Mouse (Mus musculus) lung, embryonic 16.5 days (tissue): Measurements from ENCODE around the gene Daam1. TPM values are rescaled to one million over a fixed set of nuclear protein-coding genes. Genes with fewer than 3 reads are reported as not detected.

Experiments
- ATAC-seq: fragments of 200-750 bp; cut with Nextera tagmentation; 2 replicates; pipeline ENCODE4 v1.8.0; 2017; ENCODE audit warnings: low read depth, mild to moderate bottlenecking, moderate library complexity
- H3K27ac ChIP-seq: fragments of 300-500 bp; sonication (generic); 2 replicates; pipeline ENCODE4 v1.5.1; 2014; ENCODE audit warnings: mild to moderate bottlenecking, control low read depth, low read length
- H3K27me3 ChIP-seq: fragments of 300-500 bp; sonication (generic); 2 replicates; pipeline ENCODE4 v1.6.1; 2014; ENCODE audit warnings: low read depth, low read length, mixed read lengths; ENCODE audit not compliant: control insufficient read depth, insufficient read depth
- H3K36me3 ChIP-seq: fragments of 300-500 bp; sonication (generic); 2 replicates; pipeline ENCODE4 v1.6.1; 2014; ENCODE audit warnings: low read length; ENCODE audit not compliant: control insufficient read depth, insufficient read depth
- H3K4me1 ChIP-seq: fragments of 300-500 bp; sonication (generic); replicated peaks from 2 replicates; pipeline ENCODE4 v1.6.1; 2014; ENCODE audit warnings: low read length, mixed read lengths; ENCODE audit not compliant: control insufficient read depth, insufficient read depth
- H3K4me2 ChIP-seq: fragments of 300-500 bp; sonication (generic); 2 replicates; pipeline ENCODE4 v1.6.1; 2014; ENCODE audit warnings: low read depth, low read length, control low read depth
- H3K4me3 ChIP-seq: fragments of 300-500 bp; sonication (generic); 2 replicates; pipeline ENCODE4 v1.5.1; 2014; ENCODE audit warnings: mild to moderate bottlenecking, low read length, control low read depth
- H3K9ac ChIP-seq: fragments of 300-500 bp; sonication (generic); 2 replicates; pipeline ENCODE4 v1.6.1; 2014; ENCODE audit warnings: low read length, control low read depth
- H3K9me3 ChIP-seq: fragments of 300-500 bp; sonication (generic); 2 replicates; pipeline ENCODE4 v1.6.1; 2016; ENCODE audit warnings: low read length; ENCODE audit not compliant: control insufficient read depth
- WGBS: fragments of 180-500 bp; shearing (Covaris S2); extraction: QIAGEN DNeasy Blood & Tissue Kit; methylation state at CpG from one replicate; pipeline ENCODE4 v1.1.7; 2014; 5-methylcytosine and 5-hydroxymethylcytosine counted together
- polyA plus RNA-seq: library from polyadenylated mRNA; unstranded; fragments of >200 nt; fragmentation: Nextera tagmentation; extraction: Ambion mirVana; gene quantifications from 2 replicates; pipeline ENCODE4 v1.2.1, GENCODE M21; 2015

Gene Daam1
- polyA plus RNA-seq, 1 experiment from 2014 or later = 16.0 TPM

- Histone ChIP-seq H3K27ac (no peak overlapping the region), H3K4me2 (no peak overlapping the region), H3K36me3 (no peaks in the 10 kb centered on the region), H3K4me1 (peaks cover 20% of the 10 kb centered on the region), H3K9me3 (no peaks in the 10 kb centered on the region), H3K9ac (no peak overlapping the region), H3K27me3 (no peaks in the 10 kb centered on the region), H3K4me3 (no peak overlapping the region)
- WGBS = 28% methylated on average over 3 of the region's 3 CpGs
- ATAC-seq = no peak
Measured at GRCm38 (mm10) chr12:71864544-71864897, 33.6 kb downstream of the Daam1 start.

GRCm38 (mm10) chr12:71865937-71866336, 35.1 kb downstream of the Daam1 start:
- H3K9me3 ChIP-seq = no peaks in the 10 kb centered on the region
- H3K9ac ChIP-seq = no peak overlapping the region
- no peak overlapping the region for H3K4me2 ChIP-seq
- no peak for ATAC-seq
- H3K4me1 ChIP-seq = peaks cover 20% of the 10 kb centered on the region
- H3K4me3 ChIP-seq = no peak overlapping the region
- no peaks in the 10 kb centered on the region for H3K36me3 ChIP-seq
- H3K27ac ChIP-seq = no peak overlapping the region
- no peaks in the 10 kb centered on the region for H3K27me3 ChIP-seq
- 63% methylated on average over 3 of the region's 3 CpGs for WGBS

- no peak for ATAC-seq
- Histone ChIP-seq H3K27me3 (no peaks in the 10 kb centered on the region), H3K9ac (no peak overlapping the region), H3K27ac (no peak overlapping the region), H3K9me3 (no peaks in the 10 kb centered on the region), H3K4me1 (peaks cover 20% of the 10 kb centered on the region), H3K4me3 (no peak overlapping the region), H3K4me2 (no peak overlapping the region), H3K36me3 (no peaks in the 10 kb centered on the region)
- WGBS = 74% methylated on average over 9 of the region's 9 CpGs
Measured at GRCm38 (mm10) chr12:71867345-71868240, 36.7 kb downstream of the Daam1 start.

GRCm38 (mm10) chr12:71870644-71871043, 39.8 kb downstream of the Daam1 start:
- no peak overlapping the region for H3K4me3 ChIP-seq
- H3K9ac ChIP-seq = no peak overlapping the region
- H3K9me3 ChIP-seq = no peaks in the 10 kb centered on the region
- H3K4me2 ChIP-seq = no peak overlapping the region
- no peaks in the 10 kb centered on the region for H3K36me3 ChIP-seq
- no peak for ATAC-seq
- H3K27ac ChIP-seq = no peak overlapping the region
- H3K4me1 ChIP-seq = peaks cover 5% of the 10 kb centered on the region
- 54% methylated on average over 6 of the region's 6 CpGs for WGBS
- H3K27me3 ChIP-seq = no peaks in the 10 kb centered on the region

GRCm38 (mm10) chr12:71872330-71872729, 41.5 kb downstream of the Daam1 start:
- Histone ChIP-seq H3K4me2 (no peak overlapping the region), H3K9me3 (no peaks in the 10 kb centered on the region), H3K4me3 (no peak overlapping the region), H3K27me3 (no peaks in the 10 kb centered on the region), H3K4me1 (peaks cover 8% of the 10 kb centered on the region), H3K36me3 (no peaks in the 10 kb centered on the region), H3K9ac (no peak overlapping the region), H3K27ac (no peak overlapping the region)
- WGBS = 67% methylated on average over 4 of the region's 4 CpGs
- ATAC-seq = peak; percentile 34; the same call in 1 of the 2 replicates

GRCm38 (mm10) chr12:71874561-71874960, 43.7 kb downstream of the Daam1 start:
- no peak overlapping the region for H3K4me3 ChIP-seq
- no peak overlapping the region for H3K27ac ChIP-seq
- no peak overlapping the region for H3K4me2 ChIP-seq
- peaks cover 5% of the 10 kb centered on the region; the same call in 1 of the 2 replicates for H3K4me1 ChIP-seq
- 86% methylated on average over 6 of the region's 6 CpGs for WGBS
- H3K9me3 ChIP-seq = no peaks in the 10 kb centered on the region
- no peaks in the 10 kb centered on the region for H3K27me3 ChIP-seq
- ATAC-seq = no peak
- no peak overlapping the region for H3K9ac ChIP-seq
- no peaks in the 10 kb centered on the region for H3K36me3 ChIP-seq

GRCm38 (mm10) chr12:71874984-71875383, 44.1 kb downstream of the Daam1 start:
- no peaks in the 10 kb centered on the region for H3K36me3 ChIP-seq
- H3K27ac ChIP-seq = no peak overlapping the region
- H3K9ac ChIP-seq = no peak overlapping the region
- H3K4me3 ChIP-seq = no peak overlapping the region
- ATAC-seq = no peak
- 84% methylated on average over 3 of the region's 3 CpGs for WGBS
- peaks cover 5% of the 10 kb centered on the region for H3K4me1 ChIP-seq
- no peaks in the 10 kb centered on the region for H3K9me3 ChIP-seq
- no peaks in the 10 kb centered on the region for H3K27me3 ChIP-seq
- H3K4me2 ChIP-seq = no peak overlapping the region

- Histone ChIP-seq H3K4me1 (peaks cover 13% of the 10 kb centered on the region), H3K27me3 (no peaks in the 10 kb centered on the region), H3K4me2 (no peak overlapping the region), H3K9me3 (no peaks in the 10 kb centered on the region), H3K9ac (no peak overlapping the region), H3K4me3 (no peak overlapping the region), H3K27ac (no peak overlapping the region), H3K36me3 (no peaks in the 10 kb centered on the region)
- ATAC-seq = no peak
- WGBS = 81% methylated on average over 7 of the region's 7 CpGs
Measured at GRCm38 (mm10) chr12:71875761-71876489, 45.0 kb downstream of the Daam1 start.

- ATAC-seq = no peak
- Histone ChIP-seq H3K36me3 (no peaks in the 10 kb centered on the region), H3K4me1 (peaks cover 55% of the 10 kb centered on the region), H3K4me3 (no peak overlapping the region), H3K27ac (peak overlapping the region; percentile 47; the same call in 1 of the 2 replicates), H3K27me3 (no peaks in the 10 kb centered on the region), H3K4me2 (no peak overlapping the region), H3K9ac (no peak overlapping the region), H3K9me3 (no peaks in the 10 kb centered on the region)
- WGBS = 77% methylated on average over 5 of the region's 5 CpGs
Measured at GRCm38 (mm10) chr12:71880987-71881386, 50.1 kb downstream of the Daam1 start.
